Mouse (Mus musculus): Measurements from ENCODE around the gene Ythdf1.

Ythdf1 gene

GRCm38 (mm10) chr2:180870006-180870405 is 50.7 kb downstream of the Ythdf1 start:
- no peak for DNase-seq

- peak; percentile 28 for DNase-seq
These were observed 59.2 kb downstream of the Ythdf1 start for GRCm38 (mm10) chr2:180861561-180861960.

GRCm38 (mm10) chr2:180857121-180857520 is 63.6 kb downstream of the Ythdf1 start:
- no peak for DNase-seq

GRCm38 (mm10) chr2:180855005-180855544 is 65.7 kb downstream of the Ythdf1 start:
- DNase-seq, result peak; percentile 44

All from right cerebral cortex, adult 18-20 months (tissue).